Mouse (Mus musculus) heart, embryonic 16.5 days (tissue): ENCODE data around the gene Gm10229. TPM values are rescaled to one million over a fixed set of nuclear protein-coding genes. Genes with fewer than 3 reads are reported as not detected.
"Not testable (repeated sequence)": the region's sequence is repeated elsewhere in the genome, so short reads cannot be mapped to it uniquely, and the experiment has no call there.

Experiments used
- ATAC-seq: fragments of 200-750 bp; cut with Nextera tagmentation; replicated peaks from 2 replicates; pipeline ENCODE4 v1.8.0; 2017; ENCODE audit warnings: moderate number of reproducible peaks; ENCODE audit not compliant: insufficient read depth, low FRiP score; ENCODE audit errors: extremely low read depth
- H3K27ac ChIP-seq: fragments of 300-500 bp; sonication (generic); 2 replicates; pipeline ENCODE4 v1.5.1; 2014; ENCODE audit warnings: mild to moderate bottlenecking, low read length, control low read depth, moderate library complexity
- H3K27me3 ChIP-seq: fragments of 300-500 bp; sonication (generic); 2 replicates; pipeline ENCODE4 v1.6.1; 2014; ENCODE audit warnings: low read length, mixed read lengths; ENCODE audit not compliant: control insufficient read depth, insufficient read depth
- H3K36me3 ChIP-seq: fragments of 300-500 bp; sonication (generic); 2 replicates; pipeline ENCODE4 v1.6.1; 2014; ENCODE audit not compliant: control insufficient read depth, insufficient read depth
- H3K4me1 ChIP-seq: fragments of 300-500 bp; sonication (generic); 2 replicates; pipeline ENCODE4 v1.6.1; 2014; ENCODE audit warnings: low read length, mixed read lengths; ENCODE audit not compliant: control insufficient read depth, insufficient read depth
- H3K4me2 ChIP-seq: fragments of 300-500 bp; sonication (generic); 2 replicates; pipeline ENCODE4 v1.6.1; 2014; ENCODE audit warnings: low read depth, mild to moderate bottlenecking, control low read depth, low read length
- H3K4me3 ChIP-seq: fragments of 300-500 bp; sonication (generic); 2 replicates; pipeline ENCODE4 v1.5.1; 2014; ENCODE audit warnings: mild to moderate bottlenecking, control low read depth, low read length
- H3K9ac ChIP-seq: fragments of 300-500 bp; sonication (generic); 2 replicates; pipeline ENCODE4 v1.6.1; 2014; ENCODE audit warnings: low read length, control low read depth
- H3K9me3 ChIP-seq: fragments of 300-500 bp; sonication (generic); replicated peaks from 2 replicates; pipeline ENCODE4 v1.6.1; 2016; ENCODE audit warnings: low read length; ENCODE audit not compliant: control insufficient read depth
- WGBS: fragments of 180-500 bp; shearing (Covaris S2); extraction: QIAGEN DNeasy Blood & Tissue Kit; methylation state at CpG from one replicate; pipeline ENCODE4 v1.1.7; 2014; 5-methylcytosine and 5-hydroxymethylcytosine counted together
- polyA plus RNA-seq: library from polyadenylated mRNA; unstranded; fragments of >200 nt; fragmentation: Nextera tagmentation; extraction: Ambion mirVana; gene quantifications from 2 replicates; pipeline ENCODE4 v1.2.1, GENCODE M21; 2015

Gm10229 gene
- polyA plus RNA-seq = not detected in 2 replicates

DNA sequence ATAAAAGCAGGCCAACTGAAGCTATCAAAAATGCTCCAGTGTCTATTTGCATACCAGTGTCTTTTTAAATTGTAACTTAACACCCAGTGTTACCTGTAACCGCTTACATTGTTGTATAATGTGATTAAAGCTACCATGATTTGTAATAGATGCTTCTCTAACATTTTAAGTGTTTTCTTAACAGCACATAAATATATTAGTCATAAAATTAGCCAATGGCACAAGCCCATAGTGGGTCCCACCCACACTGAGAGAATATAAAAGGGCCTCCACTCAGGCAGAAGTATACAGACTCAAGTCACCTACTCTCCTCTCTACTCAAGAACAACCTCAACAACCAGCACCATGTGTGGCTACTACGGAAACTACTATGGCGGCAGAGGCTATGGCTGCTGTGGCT, at the start of gene Gm10229:
Gene Gm10229 (plus strand): TSS at position 301 of the 400 bp plus-strand sequence.
- 66% methylated on average over 1 of the region's 3 CpGs for WGBS
- H3K9me3 ChIP-seq = not testable (repeated sequence)

DNA sequence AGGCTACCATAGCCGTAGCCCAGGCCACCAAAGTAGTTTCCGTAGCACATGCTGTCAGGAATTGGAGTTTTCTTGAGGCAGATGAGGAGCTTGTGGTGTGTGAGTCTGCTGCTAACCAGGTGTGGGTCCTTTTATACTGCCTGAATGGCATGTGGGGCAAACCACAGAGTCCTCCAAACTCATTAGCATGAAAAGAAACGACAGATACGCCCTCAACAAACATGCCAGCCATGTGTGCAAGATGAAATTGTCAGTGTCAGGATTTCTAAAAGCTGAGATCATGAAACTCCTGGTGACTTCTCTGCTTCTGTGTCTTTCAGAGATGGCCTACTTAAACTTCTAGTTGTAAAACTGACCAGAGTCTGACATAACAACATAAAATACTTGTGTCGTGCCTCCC, 4.4 kb upstream of the Gm10229 start, which contains the start of gene Krtap22-2:
Gene Krtap22-2 (minus strand): TSS at position 101 of the 400 bp plus-strand sequence.
- no peaks in the 10 kb centered on the region for H3K36me3 ChIP-seq
- H3K9me3 ChIP-seq = peaks cover 2% of the 10 kb centered on the region; the same call in 1 of the 2 replicates
- 75% methylated on average over 5 of the region's 5 CpGs for WGBS
- H3K27ac ChIP-seq = no peak within 1 kb of the TSS
- H3K9ac ChIP-seq = no peak within 1 kb of the TSS
- no peaks in the 10 kb centered on the region for H3K27me3 ChIP-seq
- no peak within 1 kb of the TSS for H3K4me2 ChIP-seq
- H3K4me3 ChIP-seq = no peak within 1 kb of the TSS
- no peaks in the 10 kb centered on the region for H3K4me1 ChIP-seq
- ATAC-seq = no peak

More for the DNA sequence above, at the start of gene Gm10229:
- not testable (repeated sequence) for H3K9ac ChIP-seq, H3K27ac ChIP-seq, ATAC-seq, H3K4me2 ChIP-seq, H3K36me3 ChIP-seq, H3K27me3 ChIP-seq, H3K4me3 ChIP-seq, H3K4me1 ChIP-seq

DNA sequence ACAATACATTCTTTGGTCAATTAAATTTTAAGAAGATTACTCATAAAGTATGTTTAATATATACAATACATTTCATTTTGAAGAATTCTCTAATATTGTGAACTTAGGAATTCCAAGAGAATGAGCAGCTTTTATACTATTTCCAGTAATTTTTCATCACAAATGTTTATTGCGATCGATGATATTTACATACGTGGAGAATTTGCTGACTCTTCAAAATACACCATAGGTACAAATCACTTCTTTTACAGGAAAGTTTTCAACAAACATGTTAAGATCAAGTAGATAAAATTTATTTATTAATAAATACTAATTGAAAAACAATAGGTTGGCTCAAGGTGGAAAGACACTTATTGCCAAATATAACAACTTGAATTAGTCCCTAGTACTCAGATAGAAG, 1.1 kb upstream of the Gm10229 start:
- Histone ChIP-seq H3K36me3 (no peaks in the 10 kb centered on the region), H3K4me2 (no peak overlapping the region), H3K9me3 (peaks cover 2% of the 10 kb centered on the region; the same call in 1 of the 2 replicates), H3K4me3 (no peak overlapping the region), H3K4me1 (no peaks in the 10 kb centered on the region), H3K27ac (no peak overlapping the region), H3K27me3 (no peaks in the 10 kb centered on the region), H3K9ac (no peak overlapping the region)
- ATAC-seq = no peak
- WGBS = 91% methylated on average over 3 of the region's 3 CpGs

GRCm38 (mm10) chr16:89031399-89031798, 16.3 kb downstream of the Gm10229 start, which contains the start of gene Krtap6-1:
Gene Krtap6-1 (plus strand): TSS chr16:89031699.
- H3K27me3 ChIP-seq, H3K36me3 ChIP-seq, ATAC-seq, H3K9me3 ChIP-seq, H3K4me3 ChIP-seq, H3K27ac ChIP-seq, H3K4me2 ChIP-seq, H3K4me1 ChIP-seq, H3K9ac ChIP-seq: not testable (repeated sequence)
- 81% methylated on average over 3 of the region's 3 CpGs for WGBS

DNA sequence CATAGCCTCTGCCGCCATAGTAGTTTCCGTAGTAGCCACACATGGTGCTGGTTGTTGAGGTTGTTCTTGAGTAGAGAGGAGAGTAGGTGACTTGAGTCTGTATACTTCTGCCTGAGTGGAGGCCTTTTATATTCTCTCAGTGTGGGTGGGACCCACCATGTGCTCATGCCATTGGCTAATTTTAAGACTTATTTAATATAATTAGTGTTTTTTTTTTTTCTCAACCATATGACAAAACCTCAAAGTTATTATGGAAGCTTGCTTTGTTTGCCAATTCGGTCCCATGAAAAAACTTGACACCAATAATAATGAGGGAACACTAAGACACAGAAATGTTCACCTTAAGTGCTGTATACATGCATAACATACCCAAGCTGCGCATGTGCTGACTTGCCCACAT, 26.3 kb downstream of the Gm10229 start, which contains the start of gene Gm10228:
Gene Gm10228 (minus strand): TSS at position 101 of the 400 bp plus-strand sequence.
- not testable (repeated sequence) for H3K4me3 ChIP-seq, H3K4me1 ChIP-seq, H3K27ac ChIP-seq, H3K4me2 ChIP-seq, H3K9ac ChIP-seq, H3K9me3 ChIP-seq, H3K36me3 ChIP-seq, H3K27me3 ChIP-seq, ATAC-seq
- WGBS = 77% methylated on average over 2 of the region's 4 CpGs

- WGBS = 74% methylated on average over 3 of the region's 3 CpGs
- Histone ChIP-seq H3K4me1 (no peaks in the 10 kb centered on the region), H3K27me3 (no peaks in the 10 kb centered on the region), H3K4me3 (no peak within 1 kb of the TSS), H3K9me3 (no peaks in the 10 kb centered on the region), H3K9ac (no peak within 1 kb of the TSS), H3K36me3 (no peaks in the 10 kb centered on the region), H3K4me2 (no peak within 1 kb of the TSS), H3K27ac (no peak within 1 kb of the TSS)
- ATAC-seq = no peak
Measured at GRCm38 (mm10) chr16:89047783-89048182, 32.7 kb downstream of the Gm10229 start, which contains the start of gene Krtap6-5. Gene Krtap6-5 (minus strand): TSS chr16:89047883.

DNA sequence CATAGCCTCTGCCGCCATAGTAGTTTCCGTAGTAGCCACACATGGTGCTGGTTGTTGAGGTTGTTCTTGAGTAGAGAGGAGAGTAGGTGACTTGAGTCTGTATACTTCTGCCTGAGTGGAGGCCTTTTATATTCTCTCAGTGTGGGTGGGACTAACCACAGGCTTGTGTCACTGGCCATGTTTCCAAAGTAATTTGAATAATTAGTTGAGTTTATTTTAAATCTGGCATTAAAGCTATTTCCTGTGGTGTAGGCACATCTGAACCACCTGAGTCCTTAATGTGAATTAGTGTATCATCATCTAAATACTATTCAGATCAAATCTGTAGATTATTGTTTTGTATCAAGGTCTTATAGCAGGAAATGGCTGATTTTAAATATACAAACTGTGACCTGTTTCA, 48.8 kb downstream of the Gm10229 start, which contains the start of gene 1110025L11Rik:
Gene 1110025L11Rik (minus strand): TSS at position 101 of the 400 bp plus-strand sequence.
- H3K27me3 ChIP-seq, H3K4me1 ChIP-seq, H3K36me3 ChIP-seq, H3K4me3 ChIP-seq, ATAC-seq, H3K4me2 ChIP-seq, H3K9me3 ChIP-seq, H3K9ac ChIP-seq, H3K27ac ChIP-seq: not testable (repeated sequence)
- no CpG with 5 or more reads among the region's 2 CpGs for WGBS

Other genes with a start within 250 kb of the Gm10229 start
- not detected in 2 replicates for gene 2310057N15Rik, start 241.1 kb upstream of the Gm10229 start, polyA plus RNA-seq
- gene Gm5965, start 237.4 kb upstream of the Gm10229 start, polyA plus RNA-seq = not detected in 2 replicates
- gene Gm20741, start 203.1 kb upstream of the Gm10229 start, polyA plus RNA-seq = not detected in 2 replicates
- not detected in 2 replicates for gene Krtap15, start 195.1 kb upstream of the Gm10229 start, polyA plus RNA-seq
- gene Krtap14, start 189.1 kb upstream of the Gm10229 start, polyA plus RNA-seq = not detected in 2 replicates
- not detected in 2 replicates for gene Krtap19-1, start 145.9 kb upstream of the Gm10229 start, polyA plus RNA-seq
- gene Krtap19-2, start 141.0 kb upstream of the Gm10229 start, polyA plus RNA-seq = not detected in 2 replicates
- not detected in 2 replicates for gene Krtap19-3, start 137.2 kb upstream of the Gm10229 start, polyA plus RNA-seq
- not detected in 2 replicates for gene Krtap19-4, start 130.2 kb upstream of the Gm10229 start, polyA plus RNA-seq
- not detected in 2 replicates for gene Krtap19-5, start 118.8 kb upstream of the Gm10229 start, polyA plus RNA-seq
- gene Krtap19-9b, start 83.0 kb upstream of the Gm10229 start, polyA plus RNA-seq = not detected in 2 replicates
- not detected in 2 replicates for gene Krtap16-3, start 52.4 kb upstream of the Gm10229 start, polyA plus RNA-seq
- gene Krtap22-2, start 4.5 kb upstream of the Gm10229 start, polyA plus RNA-seq = not detected in 2 replicates
- gene Krtap6-1, start 16.4 kb downstream of the Gm10229 start, polyA plus RNA-seq = not detected in 2 replicates
- not detected in 2 replicates for gene Gm10228, start 26.2 kb downstream of the Gm10229 start, polyA plus RNA-seq
- not detected in 2 replicates for gene Krtap6-5, start 32.6 kb downstream of the Gm10229 start, polyA plus RNA-seq
- gene 1110025L11Rik, start 48.7 kb downstream of the Gm10229 start, polyA plus RNA-seq = not detected in 2 replicates
- not detected in 2 replicates for gene Krtap6-3, start 68.7 kb downstream of the Gm10229 start, polyA plus RNA-seq
- not detected in 2 replicates for gene Gm6358, start 125.6 kb downstream of the Gm10229 start, polyA plus RNA-seq
- not detected in 2 replicates for gene Gm10061, start 135.8 kb downstream of the Gm10229 start, polyA plus RNA-seq
- not detected in 2 replicates for gene Gm9789, start 142.7 kb downstream of the Gm10229 start, polyA plus RNA-seq
- not detected in 2 replicates for gene Gm7735, start 154.2 kb downstream of the Gm10229 start, polyA plus RNA-seq
- not detected in 2 replicates for gene 1110057P08Rik, start 159.5 kb downstream of the Gm10229 start, polyA plus RNA-seq
- gene Krtap20-2, start 190.6 kb downstream of the Gm10229 start, polyA plus RNA-seq = not detected in 2 replicates